16 mouse cellular contexts compared by ENCODE assay signal in genomic region chr3:90413011-90413396, GRCm38 (mm10). TPM values are rescaled to one million over a fixed set of nuclear protein-coding genes. Genes with fewer than 3 reads are reported as not detected.
DNase-seq lines count a peak whose midpoint lies in the region; ATAC-seq and TF ChIP-seq lines count a peak whose summit lies in the region.
"Had no signal": no experiment of that assay in that cellular context is flagged by ENCODE, and none has a peak within 500 bp of the region (broad histone marks: within the 10 kb centered on the region; RNA-seq: fewer than 3 reads in every experiment).

No protein-coding gene starts in this region.

- H3K4me3 ChIP-seq in forebrain, postnatal 0 days (ENCODE audit: low read depth, low read length): no peak overlapping the region
- no peak overlapping the region for H3K4me3 ChIP-seq in forebrain, embryonic 12.5 days (replicated peaks)
- H3K4me3 ChIP-seq in intestine, embryonic 16.5 days (ENCODE audit: low read length): no peak overlapping the region
- no peak overlapping the region for H3K4me3 ChIP-seq in intestine, postnatal 0 days (ENCODE audit: low read depth, low read length)
- no peak overlapping the region for H3K4me3 ChIP-seq in midbrain, embryonic 12.5 days
- no peak overlapping the region for H3K4me3 ChIP-seq in midbrain, postnatal 0 days (ENCODE audit: low read depth, low read length)
- H3K4me3 ChIP-seq: forebrain, embryonic 15.5 days; heart, adult 2 months; limb, embryonic 13.5 days; liver, embryonic 15.5 days; neural tube, embryonic 12.5 days had no signal

- no peak overlapping the region for H3K27ac ChIP-seq in forebrain, postnatal 0 days (ENCODE audit: low read depth, low read length)
- no peak overlapping the region for H3K27ac ChIP-seq in forebrain, embryonic 12.5 days
- no peak overlapping the region for H3K27ac ChIP-seq in intestine, embryonic 16.5 days (ENCODE audit: low read length)
- no peak overlapping the region for H3K27ac ChIP-seq in intestine, postnatal 0 days (ENCODE audit: low read depth, low read length)
- H3K27ac ChIP-seq in midbrain, embryonic 12.5 days (replicated peaks): no peak overlapping the region
- H3K27ac ChIP-seq in midbrain, postnatal 0 days (ENCODE audit: low read depth, low read length): no peak overlapping the region
- H3K27ac ChIP-seq: forebrain, embryonic 15.5 days; heart, adult 2 months; limb, embryonic 13.5 days; liver, embryonic 15.5 days; neural tube, embryonic 12.5 days had no signal

- TF ChIP-seq CTCF in forebrain, postnatal 0 days (IDR thresholded peaks at IDR 0.05; ENCODE audit: low read depth): no peak
- TF ChIP-seq CTCF in intestine, postnatal 0 days (IDR thresholded peaks at IDR 0.05; ENCODE audit: low read depth): no peak
- TF ChIP-seq CTCF in midbrain, postnatal 0 days (IDR thresholded peaks at IDR 0.05): no peak

- ATAC-seq in forebrain, postnatal 0 days: 0 out of 2 replicates have a peak, but pooled peaks have one; percentile 10
- ATAC-seq in forebrain, embryonic 12.5 days (ENCODE audit: low FRiP score): no peak
- ATAC-seq in intestine, embryonic 16.5 days: 0 out of 2 replicates have a peak, but pooled peaks have one; percentile 18
- ATAC-seq in intestine, postnatal 0 days: no peak
- 0 out of 2 replicates have a peak, but pooled peaks have one; percentile 6 for ATAC-seq in midbrain, embryonic 12.5 days (ENCODE audit: low FRiP score, low read depth)
- no peak for ATAC-seq in midbrain, postnatal 0 days (ENCODE audit: low FRiP score)
- peak; percentile 31; the same call in 1 of the 2 replicates for ATAC-seq in megakaryocyte-erythroid progenitor cell, adult 5-6 weeks (replicated peaks; ENCODE audit: low FRiP score, low TSS enrichment, poor library complexity, severe bottlenecking)
- ATAC-seq: forebrain, embryonic 15.5 days had no signal

- no peaks in the 10 kb centered on the region for H3K4me1 ChIP-seq in forebrain, postnatal 0 days (ENCODE audit: insufficient read depth)
- no peaks in the 10 kb centered on the region for H3K4me1 ChIP-seq in forebrain, embryonic 12.5 days
- 0 out of 2 replicates have a peak, but pooled peaks cover 2% of the 10 kb centered on the region for H3K4me1 ChIP-seq in intestine, embryonic 16.5 days (ENCODE audit: control insufficient read depth, insufficient read depth, low read length)
- H3K4me1 ChIP-seq in intestine, postnatal 0 days (replicated peaks; ENCODE audit: control insufficient read depth, insufficient read depth, low read length): no peaks in the 10 kb centered on the region
- H3K4me1 ChIP-seq in midbrain, embryonic 12.5 days: no peaks in the 10 kb centered on the region
- no peaks in the 10 kb centered on the region for H3K4me1 ChIP-seq in midbrain, postnatal 0 days (ENCODE audit: insufficient read depth, low read length)
- H3K4me1 ChIP-seq: forebrain, embryonic 15.5 days; limb, embryonic 13.5 days; neural tube, embryonic 12.5 days had no signal

- DNase-seq in forebrain, postnatal 0 days: no peak
- DNase-seq in midbrain, postnatal 0 days (ENCODE audit: low spot score): no peak

- H3K9ac ChIP-seq in forebrain, postnatal 0 days: no peak overlapping the region
- H3K9ac ChIP-seq in forebrain, embryonic 12.5 days: no peak overlapping the region
- no peak overlapping the region for H3K9ac ChIP-seq in intestine, embryonic 16.5 days (ENCODE audit: low read depth, low read length)
- no peak overlapping the region for H3K9ac ChIP-seq in intestine, postnatal 0 days (ENCODE audit: low read depth, low read length)
- no peak overlapping the region for H3K9ac ChIP-seq in midbrain, embryonic 12.5 days (replicated peaks)
- H3K9ac ChIP-seq in midbrain, postnatal 0 days (replicated peaks; ENCODE audit: low read length, poor library complexity, severe bottlenecking): no peak overlapping the region
- H3K9ac ChIP-seq: forebrain, embryonic 15.5 days; limb, embryonic 13.5 days; liver, embryonic 15.5 days; neural tube, embryonic 12.5 days had no signal

- H3K4me2 ChIP-seq in forebrain, postnatal 0 days (ENCODE audit: low read depth): no peak overlapping the region
- H3K4me2 ChIP-seq in forebrain, embryonic 12.5 days: no peak overlapping the region
- no peak overlapping the region for H3K4me2 ChIP-seq in intestine, embryonic 16.5 days (ENCODE audit: low read depth, low read length)
- no peak overlapping the region for H3K4me2 ChIP-seq in intestine, postnatal 0 days (replicated peaks; ENCODE audit: low read depth)
- no peak overlapping the region for H3K4me2 ChIP-seq in midbrain, embryonic 12.5 days (replicated peaks)
- H3K4me2 ChIP-seq in midbrain, postnatal 0 days (ENCODE audit: low read depth, low read length, poor library complexity, severe bottlenecking): no peak overlapping the region
- H3K4me2 ChIP-seq: forebrain, embryonic 15.5 days; limb, embryonic 13.5 days; liver, embryonic 15.5 days; neural tube, embryonic 12.5 days had no signal

- WGBS in forebrain, postnatal 0 days: 79% methylated on average over 3 of the region's 3 CpGs
- WGBS in forebrain, embryonic 12.5 days: 80% methylated on average over 3 of the region's 3 CpGs
- 51% methylated on average over 3 of the region's 3 CpGs for WGBS in intestine, embryonic 16.5 days
- 57% methylated on average over 3 of the region's 3 CpGs for WGBS in intestine, postnatal 0 days
- 78% methylated on average over 3 of the region's 3 CpGs for WGBS in midbrain, embryonic 12.5 days
- WGBS in midbrain, postnatal 0 days: 74% methylated on average over 3 of the region's 3 CpGs

- no peaks in the 10 kb centered on the region for H3K27me3 ChIP-seq in forebrain, postnatal 0 days (ENCODE audit: insufficient read depth, low read length)
- no peaks in the 10 kb centered on the region for H3K27me3 ChIP-seq in forebrain, embryonic 12.5 days
- no peaks in the 10 kb centered on the region for H3K27me3 ChIP-seq in intestine, embryonic 16.5 days (replicated peaks; ENCODE audit: control insufficient read depth, insufficient read depth, low read length)
- H3K27me3 ChIP-seq in intestine, postnatal 0 days (replicated peaks; ENCODE audit: control insufficient read depth, insufficient read depth, low read length): no peaks in the 10 kb centered on the region
- H3K27me3 ChIP-seq in midbrain, embryonic 12.5 days: no peaks in the 10 kb centered on the region
- no peaks in the 10 kb centered on the region for H3K27me3 ChIP-seq in midbrain, postnatal 0 days (ENCODE audit: insufficient read depth, low read length)
- H3K27me3 ChIP-seq: CH12.LX; forebrain, embryonic 15.5 days; limb, embryonic 13.5 days; liver, embryonic 15.5 days; neural tube, embryonic 12.5 days had no signal

- peaks cover 69% of the 10 kb centered on the region for H3K36me3 ChIP-seq in forebrain, postnatal 0 days (ENCODE audit: insufficient read depth)
- peaks cover 91% of the 10 kb centered on the region for H3K36me3 ChIP-seq in forebrain, embryonic 12.5 days (replicated peaks)
- peaks cover 7% of the 10 kb centered on the region; the same call in 1 of the 2 replicates for H3K36me3 ChIP-seq in intestine, embryonic 16.5 days (ENCODE audit: control insufficient read depth, insufficient read depth, low read length)
- peaks cover 65% of the 10 kb centered on the region for H3K36me3 ChIP-seq in intestine, postnatal 0 days (ENCODE audit: control insufficient read depth, insufficient read depth)
- peaks cover 94% of the 10 kb centered on the region for H3K36me3 ChIP-seq in midbrain, embryonic 12.5 days
- H3K36me3 ChIP-seq in midbrain, postnatal 0 days (ENCODE audit: insufficient read depth, low read length): peaks cover 64% of the 10 kb centered on the region

- no peaks in the 10 kb centered on the region for H3K9me3 ChIP-seq in forebrain, postnatal 0 days (ENCODE audit: low read length)
- H3K9me3 ChIP-seq in forebrain, embryonic 12.5 days: no peaks in the 10 kb centered on the region
- H3K9me3 ChIP-seq in intestine, embryonic 16.5 days (ENCODE audit: control insufficient read depth, low read length): no peaks in the 10 kb centered on the region
- H3K9me3 ChIP-seq in intestine, postnatal 0 days (ENCODE audit: control insufficient read depth): no peaks in the 10 kb centered on the region
- no peaks in the 10 kb centered on the region for H3K9me3 ChIP-seq in midbrain, embryonic 12.5 days
- no peaks in the 10 kb centered on the region for H3K9me3 ChIP-seq in midbrain, postnatal 0 days (ENCODE audit: low read length)
- H3K9me3 ChIP-seq: forebrain, embryonic 15.5 days; limb, embryonic 13.5 days; liver, embryonic 15.5 days; neural tube, embryonic 12.5 days had no signal

RNA-seq across cellular contexts. Expression of gene Ints3, which starts 20.4 kb away (rescaled TPM):
- total RNA-seq in forebrain, postnatal 0 days (2014; rRNA removed): 49.7 and 51.5 TPM in 2 replicates
- polyA plus RNA-seq in forebrain, postnatal 0 days (2015; fragmentation: Nextera tagmentation; extraction: Ambion mirVana): 16.0 and 20.6 TPM in 2 replicates
- polyA plus RNA-seq in forebrain, embryonic 12.5 days (2016; fragmentation: Nextera tagmentation; extraction: Ambion mirVana): 42.8 and 45.1 TPM in 2 replicates
- polyA plus RNA-seq in intestine, embryonic 16.5 days (2015; fragmentation: Nextera tagmentation; extraction: Ambion mirVana): 20.2 and 22.1 TPM in 2 replicates
- 8.8 and 9.7 TPM in 2 replicates for polyA plus RNA-seq in intestine, postnatal 0 days (2015; fragmentation: Nextera tagmentation; extraction: Ambion mirVana)
- polyA plus RNA-seq in midbrain, embryonic 12.5 days (2016; fragmentation: Nextera tagmentation; extraction: Ambion mirVana): 42.4 and 44.3 TPM in 2 replicates
- total RNA-seq in midbrain, postnatal 0 days (2014; rRNA removed): 58.5 and 61.8 TPM in 2 replicates
- polyA plus RNA-seq in midbrain, postnatal 0 days (2015; fragmentation: Nextera tagmentation; extraction: Ambion mirVana): 19.7 and 22.3 TPM in 2 replicates
- total RNA-seq in megakaryocyte-erythroid progenitor cell, adult 5-6 weeks (2014; fragmentation: Nextera tagmentation): 39.0 and 39.3 TPM in 2 replicates
- total RNA-seq in megakaryocyte-erythroid progenitor cell, adult 5-6 weeks (2017): 16.4 and 23.2 TPM in 2 replicates

RNA-seq across cellular contexts. Expression of gene Slc27a3, which starts 23.3 kb away (rescaled TPM):
- total RNA-seq in forebrain, postnatal 0 days (2014; rRNA removed): 47.4 and 50.8 TPM in 2 replicates
- polyA plus RNA-seq in forebrain, postnatal 0 days (2015; fragmentation: Nextera tagmentation; extraction: Ambion mirVana): 23.7 and 25.0 TPM in 2 replicates
- 14.7 and 18.3 TPM in 2 replicates for polyA plus RNA-seq in forebrain, embryonic 12.5 days (2016; fragmentation: Nextera tagmentation; extraction: Ambion mirVana)
- 8.4 and 8.6 TPM in 2 replicates for polyA plus RNA-seq in intestine, embryonic 16.5 days (2015; fragmentation: Nextera tagmentation; extraction: Ambion mirVana)
- polyA plus RNA-seq in intestine, postnatal 0 days (2015; fragmentation: Nextera tagmentation; extraction: Ambion mirVana): 2.5 and 2.9 TPM in 2 replicates
- polyA plus RNA-seq in midbrain, embryonic 12.5 days (2016; fragmentation: Nextera tagmentation; extraction: Ambion mirVana): 15.8 and 22.0 TPM in 2 replicates
- total RNA-seq in midbrain, postnatal 0 days (2014; rRNA removed): 64.8 and 86.6 TPM in 2 replicates
- polyA plus RNA-seq in midbrain, postnatal 0 days (2015; fragmentation: Nextera tagmentation; extraction: Ambion mirVana): 30.8 and 31.4 TPM in 2 replicates
- total RNA-seq in megakaryocyte-erythroid progenitor cell, adult 5-6 weeks (2014; fragmentation: Nextera tagmentation): 1.7 and 7.3 TPM in 2 replicates
- total RNA-seq in megakaryocyte-erythroid progenitor cell, adult 5-6 weeks (2017): 0.28 and 0.72 TPM in 2 replicates
- total RNA-seq: monocyte, adult 5-6 weeks had no signal

RNA-seq across cellular contexts. Expression of gene Npr1, which starts 52.7 kb away (rescaled TPM):
- 2.7 and 6.9 TPM in 2 replicates for total RNA-seq in forebrain, postnatal 0 days (2014; rRNA removed)
- 1.7 and 2.1 TPM in 2 replicates for polyA plus RNA-seq in forebrain, postnatal 0 days (2015; fragmentation: Nextera tagmentation; extraction: Ambion mirVana)
- 1.6 and 2.2 TPM in 2 replicates for polyA plus RNA-seq in forebrain, embryonic 12.5 days (2016; fragmentation: Nextera tagmentation; extraction: Ambion mirVana)
- polyA plus RNA-seq in intestine, embryonic 16.5 days (2015; fragmentation: Nextera tagmentation; extraction: Ambion mirVana): 5.6 and 6.6 TPM in 2 replicates
- polyA plus RNA-seq in intestine, postnatal 0 days (2015; fragmentation: Nextera tagmentation; extraction: Ambion mirVana): 3.4 and 4.2 TPM in 2 replicates
- 2.5 and 2.6 TPM in 2 replicates for polyA plus RNA-seq in midbrain, embryonic 12.5 days (2016; fragmentation: Nextera tagmentation; extraction: Ambion mirVana)
- 4.0 and 4.1 TPM in 2 replicates for total RNA-seq in midbrain, postnatal 0 days (2014; rRNA removed)
- polyA plus RNA-seq in midbrain, postnatal 0 days (2015; fragmentation: Nextera tagmentation; extraction: Ambion mirVana): 1.5 and 2.0 TPM in 2 replicates
- 0.22 TPM in 1 of 2 replicates, not detected in the other for total RNA-seq in megakaryocyte-erythroid progenitor cell, adult 5-6 weeks (2014; fragmentation: Nextera tagmentation)
- not detected in 2 replicates for total RNA-seq in megakaryocyte-erythroid progenitor cell, adult 5-6 weeks (2017)
- total RNA-seq: megakaryocyte progenitor cell, adult 5-6 weeks; monocyte, adult 5-6 weeks had no signal
- polyA plus RNA-seq: inflammation-experienced regulatory T-cells, adult 6 months had no signal

Comparison
In these comparisons a context has a peak if more than half of its experiments do, and no peak if none do; other contexts are left out.
1. ATAC-seq: peak in forebrain, postnatal 0 days (single experiment), intestine, embryonic 16.5 days (single experiment), midbrain, embryonic 12.5 days (single experiment) and megakaryocyte-erythroid progenitor cell, adult 5-6 weeks (single experiment); none in forebrain, embryonic 12.5 days (single experiment), intestine, postnatal 0 days (single experiment) and midbrain, postnatal 0 days (single experiment).